Mouse (Mus musculus): ENCODE data around the gene Gsg1l2. TPM values are rescaled to one million over a fixed set of nuclear protein-coding genes. Genes with fewer than 3 reads are reported as not detected.

Gene Gsg1l2
- not detected in 2 replicates for polyA plus RNA-seq (2016; fragmentation: Nextera tagmentation; extraction: Ambion mirVana)

DNA sequence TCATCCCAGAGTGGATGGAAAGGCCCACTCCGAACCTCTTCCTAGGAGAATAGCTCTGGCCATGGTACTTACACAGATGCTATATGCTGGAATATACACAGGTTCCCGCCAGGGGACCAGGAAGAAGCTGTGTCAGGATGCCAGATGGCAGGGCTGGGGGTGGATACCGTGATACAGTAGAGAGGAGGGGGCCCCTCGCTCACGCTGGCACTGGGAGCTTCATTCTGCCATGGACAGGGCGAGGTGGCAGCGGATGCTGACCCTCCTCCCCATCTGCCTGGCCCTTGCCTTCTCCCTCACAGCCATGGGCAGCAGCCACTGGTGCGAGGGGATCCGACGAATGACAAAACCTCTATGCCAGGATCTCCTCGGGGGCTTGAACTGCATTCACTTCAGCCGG, at the start of gene Gsg1l2:
TSS of gene Gsg1l2 (plus strand) at position 230 of the 400 bp plus-strand sequence.
- no peaks in the 10 kb centered on the region for H3K27me3 ChIP-seq
- H3K27ac ChIP-seq: no peak within 1 kb of the TSS
- H3K4me2 ChIP-seq (replicated peaks): no peak within 1 kb of the TSS
- no peak within 1 kb of the TSS for H3K9ac ChIP-seq
- H3K4me1 ChIP-seq: no peaks in the 10 kb centered on the region
- H3K36me3 ChIP-seq: no peaks in the 10 kb centered on the region
- no peak within 1 kb of the TSS for H3K4me3 ChIP-seq
- H3K9me3 ChIP-seq (replicated peaks): no peaks in the 10 kb centered on the region
- WGBS: 78% methylated on average over 12 of the region's 12 CpGs
- ATAC-seq (ENCODE audit: low FRiP score): no peak

- Histone ChIP-seq H3K36me3 (no peaks in the 10 kb centered on the region), H3K4me3 (no peak overlapping the region), H3K9ac (no peak overlapping the region), H3K9me3 (replicated peaks) (no peaks in the 10 kb centered on the region), H3K27me3 (no peaks in the 10 kb centered on the region), H3K4me1 (no peaks in the 10 kb centered on the region), H3K4me2 (replicated peaks) (no peak overlapping the region), H3K27ac (no peak overlapping the region)
- ATAC-seq (ENCODE audit: low FRiP score): no peak
- 79% methylated on average over 6 of the region's 6 CpGs for WGBS
Observed at GRCm38 (mm10) chr11:67727095-67727494, 47.3 kb upstream of the Gsg1l2 start.

DNA sequence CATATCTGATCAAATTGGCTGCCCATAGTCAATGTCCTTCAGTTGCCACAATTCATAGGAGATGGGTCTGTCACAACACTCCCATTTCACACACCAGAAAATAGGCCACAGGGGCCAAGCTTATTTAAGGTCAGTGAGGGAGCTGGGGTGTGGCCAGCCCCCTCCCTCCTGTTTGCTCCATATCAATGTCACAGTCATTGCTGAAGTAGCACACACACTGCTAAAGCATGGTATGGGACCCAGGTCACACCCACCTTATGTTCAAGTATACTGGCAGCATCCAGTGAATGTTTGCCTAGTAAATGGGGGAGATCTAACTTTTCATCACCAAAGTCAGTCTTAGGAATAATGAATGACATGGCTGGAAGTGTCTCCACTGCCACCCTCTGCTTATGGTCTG, 45.7 kb upstream of the Gsg1l2 start:
- Histone ChIP-seq H3K4me3 (no peak overlapping the region), H3K4me2 (replicated peaks) (no peak overlapping the region), H3K4me1 (no peaks in the 10 kb centered on the region), H3K27me3 (no peaks in the 10 kb centered on the region), H3K27ac (no peak overlapping the region), H3K36me3 (no peaks in the 10 kb centered on the region), H3K9me3 (replicated peaks) (no peaks in the 10 kb centered on the region), H3K9ac (no peak overlapping the region)
- no peak for ATAC-seq (ENCODE audit: low FRiP score)

- no peak for ATAC-seq (ENCODE audit: low FRiP score)
- Histone ChIP-seq H3K9me3 (replicated peaks) (no peaks in the 10 kb centered on the region), H3K27me3 (no peaks in the 10 kb centered on the region), H3K9ac (no peak overlapping the region), H3K27ac (no peak overlapping the region), H3K4me1 (no peaks in the 10 kb centered on the region), H3K4me2 (replicated peaks) (no peak overlapping the region), H3K4me3 (no peak overlapping the region), H3K36me3 (no peaks in the 10 kb centered on the region)
- 92% methylated on average over 2 of the region's 2 CpGs for WGBS
Observed at GRCm38 (mm10) chr11:67731056-67731455, 43.4 kb upstream of the Gsg1l2 start.

GRCm38 (mm10) chr11:67733726-67734125, 40.7 kb upstream of the Gsg1l2 start:
- no peak overlapping the region for H3K4me3 ChIP-seq
- H3K27me3 ChIP-seq: no peaks in the 10 kb centered on the region
- no peak for ATAC-seq (ENCODE audit: low FRiP score)
- H3K36me3 ChIP-seq: no peaks in the 10 kb centered on the region
- no peak overlapping the region for H3K27ac ChIP-seq
- H3K9ac ChIP-seq: no peak overlapping the region
- no peaks in the 10 kb centered on the region for H3K9me3 ChIP-seq (replicated peaks)
- H3K4me2 ChIP-seq (replicated peaks): no peak overlapping the region
- 87% methylated on average over 1 of the region's 1 CpGs for WGBS
- H3K4me1 ChIP-seq: no peaks in the 10 kb centered on the region

DNA sequence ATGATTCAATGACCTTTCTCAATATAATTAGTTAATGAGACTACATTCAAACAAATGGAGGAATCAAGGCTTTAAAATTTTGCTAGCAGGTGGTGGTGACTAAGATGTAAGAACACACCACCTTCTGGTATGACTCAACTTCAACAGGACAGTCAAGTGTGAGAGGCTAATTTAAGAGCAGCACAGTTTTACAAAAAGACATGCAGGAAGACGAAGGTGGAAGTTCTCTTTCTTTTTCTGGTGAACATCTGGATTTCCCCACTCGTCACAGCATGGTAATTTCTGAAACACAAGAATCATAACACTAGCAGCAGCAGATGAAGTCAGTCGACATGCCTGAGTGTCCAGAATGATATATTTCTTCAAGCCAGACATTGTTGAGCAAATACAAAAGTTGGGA, 39.8 kb upstream of the Gsg1l2 start:
- H3K4me1 ChIP-seq: no peaks in the 10 kb centered on the region
- no peak overlapping the region for H3K4me2 ChIP-seq (replicated peaks)
- no peaks in the 10 kb centered on the region for H3K27me3 ChIP-seq
- H3K27ac ChIP-seq: no peak overlapping the region
- WGBS: 81% methylated on average over 3 of the region's 3 CpGs
- no peak for ATAC-seq (ENCODE audit: low FRiP score)
- H3K9me3 ChIP-seq (replicated peaks): no peaks in the 10 kb centered on the region
- no peak overlapping the region for H3K4me3 ChIP-seq
- H3K36me3 ChIP-seq: no peaks in the 10 kb centered on the region
- no peak overlapping the region for H3K9ac ChIP-seq

GRCm38 (mm10) chr11:67738345-67738744, 36.1 kb upstream of the Gsg1l2 start:
- Histone ChIP-seq H3K36me3 (no peaks in the 10 kb centered on the region), H3K4me3 (no peak overlapping the region), H3K9ac (no peak overlapping the region), H3K4me2 (replicated peaks) (no peak overlapping the region), H3K9me3 (replicated peaks) (no peaks in the 10 kb centered on the region), H3K4me1 (no peaks in the 10 kb centered on the region), H3K27ac (no peak overlapping the region), H3K27me3 (no peaks in the 10 kb centered on the region)
- no peak for ATAC-seq (ENCODE audit: low FRiP score)
- WGBS: 88% methylated on average over 6 of the region's 6 CpGs

DNA sequence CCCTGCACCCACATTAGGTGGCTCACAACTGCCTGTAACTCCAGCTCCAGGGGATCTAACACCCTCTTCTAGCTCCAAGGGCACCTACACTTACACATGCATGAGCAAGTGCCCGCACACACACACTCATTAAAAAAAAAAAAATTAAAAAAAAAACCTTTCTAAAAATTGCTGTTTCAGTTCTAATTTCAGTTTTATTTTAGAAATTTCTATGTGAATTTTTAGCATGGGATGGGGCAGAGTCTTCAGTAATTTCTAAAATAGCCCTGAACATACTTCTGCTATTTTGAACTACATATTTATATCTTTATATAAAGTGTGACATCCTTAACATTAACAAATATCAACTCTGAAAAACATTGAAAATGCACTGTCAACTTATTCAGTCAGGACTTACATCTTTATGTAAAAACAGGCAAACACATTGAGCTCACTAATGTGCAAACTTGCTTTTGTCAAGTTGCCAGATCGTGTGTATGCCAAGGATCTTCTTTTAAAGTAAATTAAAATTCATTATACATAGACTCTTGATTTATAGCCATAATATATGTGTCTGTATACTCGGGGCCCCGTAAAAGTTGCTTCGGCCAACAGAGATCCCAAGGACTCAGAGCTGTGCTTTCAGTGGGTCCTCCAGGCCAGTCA, 35.4 kb upstream of the Gsg1l2 start:
- Histone ChIP-seq H3K4me3 (no peak overlapping the region), H3K9ac (no peak overlapping the region), H3K27ac (no peak overlapping the region), H3K4me2 (replicated peaks) (no peak overlapping the region), H3K4me1 (no peaks in the 10 kb centered on the region), H3K36me3 (no peaks in the 10 kb centered on the region), H3K27me3 (no peaks in the 10 kb centered on the region), H3K9me3 (replicated peaks) (no peaks in the 10 kb centered on the region)
- WGBS: 93% methylated on average over 5 of the region's 5 CpGs
- ATAC-seq (ENCODE audit: low FRiP score): no peak

GRCm38 (mm10) chr11:67741569-67741968, 32.8 kb upstream of the Gsg1l2 start:
- Histone ChIP-seq H3K9ac (no peak overlapping the region), H3K4me3 (no peak overlapping the region), H3K4me2 (replicated peaks) (no peak overlapping the region), H3K9me3 (replicated peaks) (no peaks in the 10 kb centered on the region), H3K27me3 (no peaks in the 10 kb centered on the region), H3K4me1 (no peaks in the 10 kb centered on the region), H3K36me3 (no peaks in the 10 kb centered on the region), H3K27ac (no peak overlapping the region)
- ATAC-seq (ENCODE audit: low FRiP score): no peak

GRCm38 (mm10) chr11:67756287-67756686, 18.1 kb upstream of the Gsg1l2 start:
- no peak overlapping the region for H3K4me3 ChIP-seq
- no peak overlapping the region for H3K27ac ChIP-seq
- no peaks in the 10 kb centered on the region for H3K27me3 ChIP-seq
- no peaks in the 10 kb centered on the region for H3K9me3 ChIP-seq (replicated peaks)
- ATAC-seq (ENCODE audit: low FRiP score): no peak
- WGBS: 86% methylated on average over 1 of the region's 1 CpGs
- H3K9ac ChIP-seq: no peak overlapping the region
- H3K4me2 ChIP-seq (replicated peaks): no peak overlapping the region
- no peaks in the 10 kb centered on the region for H3K4me1 ChIP-seq
- H3K36me3 ChIP-seq: no peaks in the 10 kb centered on the region

DNA sequence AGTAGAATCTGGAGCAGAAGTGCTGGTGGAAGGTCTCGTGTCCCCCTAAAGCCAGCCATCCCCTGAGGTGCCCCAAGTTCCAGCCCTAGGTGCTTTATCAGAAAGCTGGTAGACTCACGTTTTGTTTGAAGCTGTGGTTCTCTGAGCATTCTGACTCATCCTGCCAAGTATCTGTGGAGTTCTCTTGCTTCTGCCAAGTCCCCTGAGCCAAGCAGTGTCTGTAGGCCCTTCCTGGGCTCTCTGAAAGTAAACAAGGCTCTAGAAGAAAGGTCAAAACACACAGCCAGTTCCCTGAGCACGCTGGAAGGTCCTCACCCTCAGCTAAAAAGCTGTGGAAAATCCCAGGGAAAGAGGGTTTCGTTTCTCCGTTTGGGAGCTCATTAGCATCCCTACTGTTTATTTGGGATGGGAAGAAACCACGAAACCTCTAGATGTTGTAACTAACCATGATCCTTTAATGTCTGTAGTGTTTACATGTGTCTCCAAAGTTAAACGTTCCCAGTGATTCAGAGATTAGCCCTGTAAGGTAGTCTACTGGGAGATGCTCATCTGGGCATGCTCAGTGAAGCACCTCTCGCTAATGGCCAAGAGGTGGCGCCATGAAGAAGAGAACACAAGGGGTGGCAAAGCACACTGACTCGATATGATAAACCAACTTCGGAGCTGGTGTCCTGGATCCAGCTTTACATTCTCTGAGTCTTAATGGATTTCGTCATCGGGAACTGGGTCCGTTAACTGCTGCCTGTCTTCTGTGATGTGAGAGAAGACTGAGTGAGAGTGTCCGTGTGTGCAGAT, 16.8 kb upstream of the Gsg1l2 start:
- no peak for ATAC-seq (ENCODE audit: low FRiP score)
- 76% methylated on average over 15 of the region's 15 CpGs for WGBS
- no peaks in the 10 kb centered on the region for H3K9me3 ChIP-seq (replicated peaks)
- no peak overlapping the region for H3K27ac ChIP-seq
- no peaks in the 10 kb centered on the region for H3K36me3 ChIP-seq
- H3K4me1 ChIP-seq: no peaks in the 10 kb centered on the region
- no peak overlapping the region for H3K4me2 ChIP-seq (replicated peaks)
- H3K27me3 ChIP-seq: no peaks in the 10 kb centered on the region
- H3K4me3 ChIP-seq: no peak overlapping the region
- no peak overlapping the region for H3K9ac ChIP-seq

- ATAC-seq (ENCODE audit: low FRiP score): no peak
- H3K36me3 ChIP-seq: no peaks in the 10 kb centered on the region
- no peaks in the 10 kb centered on the region for H3K27me3 ChIP-seq
- no peak within 1 kb of the TSS for H3K9ac ChIP-seq
- no peaks in the 10 kb centered on the region for H3K9me3 ChIP-seq (replicated peaks)
- 84% methylated on average over 14 of the region's 14 CpGs for WGBS
- H3K4me1 ChIP-seq: no peaks in the 10 kb centered on the region
- H3K27ac ChIP-seq: no peak within 1 kb of the TSS
- H3K4me3 ChIP-seq: no peak within 1 kb of the TSS
- H3K4me2 ChIP-seq (replicated peaks): no peak within 1 kb of the TSS
Observed at GRCm38 (mm10) chr11:67771053-67771452, 3.4 kb upstream of the Gsg1l2 start, which contains the start of gene Glp2r. Glp2r (minus strand) TSS chr11:67771153.

DNA sequence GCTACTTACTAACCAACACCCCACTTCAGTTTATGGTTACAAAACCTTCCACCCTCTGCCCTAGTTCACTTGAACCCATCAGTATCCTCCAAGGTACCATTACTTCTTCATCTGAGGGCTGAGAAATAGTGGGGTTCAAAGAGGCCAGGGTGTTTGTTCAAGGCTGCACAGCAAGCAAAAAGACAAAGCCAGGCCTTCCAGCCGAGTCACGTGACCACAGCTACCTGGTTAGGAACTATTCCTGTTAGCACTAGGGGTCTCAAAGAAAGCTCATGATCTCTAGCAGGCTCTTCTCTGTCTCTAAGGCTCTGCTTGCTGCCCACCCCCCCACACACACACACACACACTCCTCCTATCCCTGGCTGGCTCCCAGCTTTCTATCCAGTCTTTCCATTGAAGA, 2.7 kb upstream of the Gsg1l2 start:
- Histone ChIP-seq H3K9me3 (replicated peaks) (no peaks in the 10 kb centered on the region), H3K4me3 (no peak overlapping the region), H3K27ac (no peak overlapping the region), H3K4me2 (replicated peaks) (no peak overlapping the region), H3K9ac (no peak overlapping the region), H3K36me3 (no peaks in the 10 kb centered on the region), H3K4me1 (no peaks in the 10 kb centered on the region), H3K27me3 (no peaks in the 10 kb centered on the region)
- WGBS: 85% methylated on average over 2 of the region's 2 CpGs
- ATAC-seq (ENCODE audit: low FRiP score): no peak
